8 mouse cellular contexts compared by ENCODE assay signal in genomic region chr11:48798984-48799920, GRCm38 (mm10). TPM values are rescaled to one million over a fixed set of nuclear protein-coding genes. Genes with fewer than 3 reads are reported as not detected.
DNase-seq lines count a peak whose midpoint lies in the region; ATAC-seq and TF ChIP-seq lines count a peak whose summit lies in the region.

No protein-coding gene starts in this region.

- H3K36me3 ChIP-seq in thymus, adult 2 months (ENCODE audit: control insufficient read depth, insufficient read depth, low read length), result peaks cover 28% of the 10 kb centered on the region
- peaks cover 30% of the 10 kb centered on the region for H3K36me3 ChIP-seq in limb, embryonic 12.5 days
- H3K36me3 ChIP-seq in small intestine, adult 2 months (ENCODE audit: control insufficient read depth, insufficient read depth, low read length), result peaks cover 28% of the 10 kb centered on the region

- H3K4me3 ChIP-seq in thymus, adult 2 months (ENCODE audit: control insufficient read depth, insufficient read depth, low read length), result peak overlapping the region; percentile 94
- H3K4me3 ChIP-seq in limb, embryonic 12.5 days (replicated peaks), result peak overlapping the region; percentile 61
- peak overlapping the region; percentile 89 for H3K4me3 ChIP-seq in small intestine, adult 2 months (ENCODE audit: low read depth, low read length)

- no peak for TF ChIP-seq CTCF in thymus, adult 2 months (IDR thresholded peaks at IDR 0.05; ENCODE audit: borderline replicate concordance, control insufficient read depth, extremely low read depth, insufficient read depth, low read length, poor library complexity)
- no peak for TF ChIP-seq CTCF in small intestine, adult 2 months (IDR thresholded peaks at IDR 0.05; ENCODE audit: extremely low read depth, insufficient read length, insufficient replicate concordance, low read depth, low read length)

- peak overlapping the region; percentile 91 for H3K4me2 ChIP-seq in limb, embryonic 12.5 days

- H3K9ac ChIP-seq in limb, embryonic 12.5 days (replicated peaks), result peak overlapping the region; percentile 83

- H3K27me3 ChIP-seq in thymus, adult 2 months (ENCODE audit: control insufficient read depth, insufficient read depth, low read length), result no peaks in the 10 kb centered on the region
- no peaks in the 10 kb centered on the region for H3K27me3 ChIP-seq in limb, embryonic 12.5 days
- H3K27me3 ChIP-seq in small intestine, adult 2 months (ENCODE audit: control insufficient read depth, insufficient read depth, low read length), result no peaks in the 10 kb centered on the region

- ATAC-seq in frontal cortex, adult (ENCODE audit: low TSS enrichment), result peak; percentile 8; the same call in 1 of the 2 replicates
- peak; percentile 7; the same call in 1 of the 2 replicates for ATAC-seq in limb, embryonic 12.5 days (ENCODE audit: insufficient number of reproducible peaks, insufficient read depth, low FRiP score, low TSS enrichment, low read depth)

- WGBS in thymus, adult 2 months, result 4% methylated on average over 18 of the region's 18 CpGs
- WGBS in limb, embryonic 12.5 days, result 8% methylated on average over 18 of the region's 18 CpGs
- WGBS in small intestine, adult 2 months, result 2% methylated on average over 18 of the region's 18 CpGs

- H3K27ac ChIP-seq in thymus, adult 2 months (ENCODE audit: control insufficient read depth, insufficient read depth, low read length), result peak overlapping the region; percentile 94
- peak overlapping the region; percentile 90 for H3K27ac ChIP-seq in limb, embryonic 12.5 days
- peak overlapping the region; percentile 98 for H3K27ac ChIP-seq in small intestine, adult 2 months (ENCODE audit: insufficient read depth, low read depth, low read length)

- no peak for TF ChIP-seq POLR2A in thymus, adult 2 months (IDR thresholded peaks at IDR 0.05; ENCODE audit: control insufficient read depth, extremely low read depth, insufficient read depth, low read length, poor library complexity)
- TF ChIP-seq POLR2A in small intestine, adult 2 months (IDR thresholded peaks at IDR 0.05; ENCODE audit: low read depth, low read length), result no peak

- H3K4me1 ChIP-seq in thymus, adult 2 months (replicated peaks; ENCODE audit: control insufficient read depth, insufficient read depth, low read length), result peaks cover 9% of the 10 kb centered on the region
- H3K4me1 ChIP-seq in limb, embryonic 12.5 days (replicated peaks), result peaks cover 28% of the 10 kb centered on the region
- peaks cover 9% of the 10 kb centered on the region; the same call in 1 of the 2 replicates for H3K4me1 ChIP-seq in small intestine, adult 2 months (ENCODE audit: control insufficient read depth, insufficient read depth, insufficient read length, low read length)

- H3K9me3 ChIP-seq in limb, embryonic 12.5 days, result no peaks in the 10 kb centered on the region

- no peak for DNase-seq in frontal cortex, adult 2 months (ENCODE audit: extremely low spot score in 1 of 2, low spot score in 1 of 2)
- no peak for DNase-seq in thymus, adult 2 months
- DNase-seq in thymus, postnatal 36 days, result no peak
- no peak for DNase-seq in spleen, postnatal 14 days (ENCODE audit: low spot score in 2 of 2)
- DNase-seq in gastrocnemius, postnatal 25 days, result no peak

RNA-seq across cellular contexts. Expression of gene Rack1, which starts 0.9 kb away (rescaled TPM):
- polyA plus RNA-seq in frontal cortex, adult 2 months (2012; rRNA removed), result 453 and 472 TPM in 2 replicates
- 3,906 and 3,990 TPM in 2 replicates for polyA plus RNA-seq in thymus, adult 2 months (2012; rRNA removed)
- polyA plus RNA-seq in limb, embryonic 12.5 days (2016; fragmentation: Nextera tagmentation; extraction: Ambion mirVana), result 646 and 685 TPM in 2 replicates
- 1,479 and 1,553 TPM in 2 replicates for polyA plus RNA-seq in small intestine, adult 2 months (2012; rRNA removed)
- 100 to 1,000 TPM; 321 to 324 TPM for total RNA-seq in gastrocnemius, postnatal 25 days (2021)

RNA-seq across cellular contexts. Expression of gene Trim41, which starts 17.9 kb away (rescaled TPM):
- polyA plus RNA-seq in frontal cortex, adult 2 months (2012; rRNA removed), result 41.4 and 47.6 TPM in 2 replicates
- polyA plus RNA-seq in thymus, adult 2 months (2012; rRNA removed), result 41.7 and 41.9 TPM in 2 replicates
- 6.0 and 7.3 TPM in 2 replicates for polyA plus RNA-seq in limb, embryonic 12.5 days (2016; fragmentation: Nextera tagmentation; extraction: Ambion mirVana)
- polyA plus RNA-seq in small intestine, adult 2 months (2012; rRNA removed), result 10.0 and 18.7 TPM in 2 replicates
- total RNA-seq in gastrocnemius, postnatal 25 days (2021), result 10 to 100 TPM; 15.5 to 19.3 TPM

RNA-seq across cellular contexts. Expression of gene Trim7, which starts 26.7 kb away (rescaled TPM):
- polyA plus RNA-seq in frontal cortex, adult 2 months (2012; rRNA removed), result 3.7 and 4.6 TPM in 2 replicates
- 11.6 and 13.0 TPM in 2 replicates for polyA plus RNA-seq in thymus, adult 2 months (2012; rRNA removed)
- 0.34 and 1.3 TPM in 2 replicates for polyA plus RNA-seq in limb, embryonic 12.5 days (2016; fragmentation: Nextera tagmentation; extraction: Ambion mirVana)
- 4.9 and 12.6 TPM in 2 replicates for polyA plus RNA-seq in small intestine, adult 2 months (2012; rRNA removed)
- 10 to 100 TPM; 57.3 to 57.9 TPM for total RNA-seq in gastrocnemius, postnatal 25 days (2021)

RNA-seq across cellular contexts. Expression of gene Gm12184, which starts 27.2 kb away (rescaled TPM):
- polyA plus RNA-seq in frontal cortex, adult 2 months (2012; rRNA removed), result 24.1 and 28.7 TPM in 2 replicates
- 8.1 and 20.2 TPM in 2 replicates for polyA plus RNA-seq in thymus, adult 2 months (2012; rRNA removed)
- 4.2 and 13.6 TPM in 2 replicates for polyA plus RNA-seq in limb, embryonic 12.5 days (2016; fragmentation: Nextera tagmentation; extraction: Ambion mirVana)
- polyA plus RNA-seq in small intestine, adult 2 months (2012; rRNA removed), result 3.3 and 3.9 TPM in 2 replicates
- 1 to 10 TPM in 1 of 2 experiments, under 1 TPM in 1; 0.67 to 3.2 TPM for total RNA-seq in gastrocnemius, postnatal 25 days (2021)
